8 mouse cellular contexts compared by ENCODE assay signal in genomic region chr16:17146772-17147235, GRCm38 (mm10). TPM values are rescaled to one million over a fixed set of nuclear protein-coding genes. Genes with fewer than 3 reads are reported as not detected.
DNase-seq lines count a peak whose midpoint lies in the region; ATAC-seq lines count a peak whose summit lies in the region.

Gene Ccdc116 (minus strand): TSS chr16:17147229.

- peaks cover 7% of the 10 kb centered on the region; the same call in 1 of the 2 replicates for H3K27me3 ChIP-seq in hindbrain, embryonic 13.5 days

- peak; percentile 86 for ATAC-seq in hindbrain, embryonic 13.5 days (ENCODE audit: low FRiP score)

- H3K4me1 ChIP-seq in hindbrain, embryonic 13.5 days (replicated peaks): peaks cover 17% of the 10 kb centered on the region

- under 1% methylated on average over 27 of the region's 34 CpGs for WGBS in hindbrain, embryonic 13.5 days

- peak within 1 kb of the TSS; percentile 78 for H3K27ac ChIP-seq in hindbrain, embryonic 13.5 days

- peak within 1 kb of the TSS; percentile 66 for H3K4me3 ChIP-seq in hindbrain, embryonic 13.5 days

- peak within 1 kb of the TSS; percentile 81 for H3K9ac ChIP-seq in hindbrain, embryonic 13.5 days

- peak; percentile 96 for DNase-seq in R1 (ENCODE audit: low read depth, low spot score)
- peak; percentile 91 to 92 for DNase-seq in cerebellum, postnatal 14 days
- peak; percentile 68 to 72 for DNase-seq in frontal cortex, postnatal 14 days (ENCODE audit: low spot score in 2 of 2)
- peak; percentile 78 to 80 for DNase-seq in layer of hippocampus, postnatal 14 days (ENCODE audit: low spot score in 2 of 2)
- peak; percentile 91 for DNase-seq in lung, postnatal 10 days
- DNase-seq in ovary, postnatal 14 days (ENCODE audit: low spot score): peak; percentile 55
- DNase-seq in thymus, postnatal 10 days (ENCODE audit: low spot score in 2 of 2): peak; percentile 41 to 64

- H3K36me3 ChIP-seq in hindbrain, embryonic 13.5 days: peaks cover 7% of the 10 kb centered on the region; the same call in 1 of the 2 replicates

- H3K9me3 ChIP-seq in hindbrain, embryonic 13.5 days: no peaks in the 10 kb centered on the region

- H3K4me2 ChIP-seq in hindbrain, embryonic 13.5 days: peak within 1 kb of the TSS; percentile 93

RNA-seq across cellular contexts. Expression of gene Ccdc116, which starts in this region (rescaled TPM):
- 1.5 and 2.2 TPM in 2 replicates for polyA plus RNA-seq in hindbrain, embryonic 13.5 days (2015; fragmentation: Nextera tagmentation; extraction: Ambion mirVana)
- total RNA-seq in layer of hippocampus, postnatal 14 days (2021): 1 to 10 TPM; 3.0 to 3.3 TPM

Comparison
In these comparisons a context has a peak if more than half of its experiments do, and no peak if none do; other contexts are left out.
1. Peak in every context shown above with its lines: DNase-seq, ATAC-seq, H3K4me3 ChIP-seq and H3K27ac ChIP-seq.